ENCODE assay signal across 15 mouse cellular contexts in the genomic region with DNA sequence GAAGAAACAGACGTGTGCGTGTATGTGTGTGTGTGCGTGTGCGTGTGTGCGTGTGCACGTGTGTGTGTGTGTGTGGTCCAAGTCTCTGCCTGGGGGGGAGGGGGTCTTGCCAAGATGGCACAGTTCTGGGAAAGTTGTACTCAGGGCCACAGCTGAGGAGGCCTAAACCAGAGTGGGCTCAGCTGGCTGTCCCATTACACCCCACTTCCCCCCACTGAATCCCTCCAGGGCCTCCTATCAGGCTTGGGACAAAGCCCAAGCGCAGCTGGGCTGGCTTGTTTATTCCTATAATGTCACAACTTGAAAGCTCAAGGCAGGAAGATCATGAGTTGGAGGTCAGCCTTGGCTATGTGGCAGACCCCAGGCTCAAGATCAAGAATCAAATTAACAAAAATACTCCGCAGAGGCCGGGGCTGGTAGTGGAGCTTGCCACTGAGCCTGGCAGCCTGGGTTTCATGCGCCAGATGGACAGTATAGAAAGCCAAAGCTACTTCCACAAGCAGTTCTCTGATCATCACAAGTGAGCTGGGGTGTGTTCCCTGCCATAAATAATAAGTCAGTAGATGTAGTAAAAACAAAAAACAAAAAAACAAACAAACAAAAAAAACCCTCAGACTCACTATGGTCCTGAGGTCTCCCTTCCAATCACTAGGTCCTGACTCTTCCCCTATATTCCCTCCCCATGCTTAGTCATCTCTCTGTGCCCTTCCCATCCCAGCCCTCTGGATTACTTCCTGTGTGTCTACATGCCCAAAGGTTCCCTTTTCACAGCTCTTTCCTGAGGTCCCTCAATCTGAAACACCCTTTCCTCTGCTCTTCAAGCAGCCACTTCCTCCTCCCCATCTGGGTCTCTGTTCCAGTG. TPM values are rescaled to one million over a fixed set of nuclear protein-coding genes. Genes with fewer than 3 reads are reported as not detected.
A peak's percentile ranks its signal among the peaks of the same experiment; 100 is the strongest.
DNase-seq lines count a peak whose midpoint lies in the region; ATAC-seq lines count a peak whose summit lies in the region.
"Had no signal": no experiment of that assay in that cellular context is flagged by ENCODE, and none has a peak within 500 bp of the region (broad histone marks: within the 10 kb centered on the region; RNA-seq: fewer than 3 reads in every experiment).

No protein-coding gene starts in this region.

- H3K4me1 ChIP-seq in intestine, embryonic 16.5 days (ENCODE audit: control insufficient read depth, insufficient read depth, low read length), result peaks cover 23% of the 10 kb centered on the region
- peaks cover 6% of the 10 kb centered on the region for H3K4me1 ChIP-seq in intestine, embryonic 15.5 days (replicated peaks)
- H3K4me1 ChIP-seq: hindbrain, embryonic 15.5 days had no signal

- H3K9me3 ChIP-seq in intestine, embryonic 16.5 days (ENCODE audit: control insufficient read depth, low read length), result no peaks in the 10 kb centered on the region
- no peaks in the 10 kb centered on the region for H3K9me3 ChIP-seq in intestine, embryonic 15.5 days
- H3K9me3 ChIP-seq: embryonic facial prominence, embryonic 12.5 days; heart, embryonic 15.5 days; hindbrain, embryonic 15.5 days; neural tube, embryonic 15.5 days had no signal

- H3K27ac ChIP-seq in intestine, embryonic 16.5 days (ENCODE audit: low read length), result peak overlapping the region; percentile 4; the same call in 1 of the 2 replicates
- no peak overlapping the region for H3K27ac ChIP-seq in intestine, embryonic 15.5 days
- H3K27ac ChIP-seq: embryonic facial prominence, embryonic 12.5 days; heart, embryonic 15.5 days; hindbrain, embryonic 15.5 days; left cerebral cortex, adult 2 months; neural tube, embryonic 15.5 days had no signal

- no peak overlapping the region for H3K4me3 ChIP-seq in intestine, embryonic 16.5 days (ENCODE audit: low read length)
- no peak overlapping the region for H3K4me3 ChIP-seq in intestine, embryonic 15.5 days (replicated peaks)
- H3K4me3 ChIP-seq: embryonic facial prominence, embryonic 12.5 days; heart, embryonic 15.5 days; hindbrain, embryonic 15.5 days; left cerebral cortex, adult 2 months; neural tube, embryonic 15.5 days had no signal

- H3K36me3 ChIP-seq in intestine, embryonic 16.5 days (ENCODE audit: control insufficient read depth, insufficient read depth, low read length), result no peaks in the 10 kb centered on the region
- no peaks in the 10 kb centered on the region for H3K36me3 ChIP-seq in intestine, embryonic 15.5 days
- H3K36me3 ChIP-seq: embryonic facial prominence, embryonic 12.5 days; heart, embryonic 15.5 days; hindbrain, embryonic 15.5 days; neural tube, embryonic 15.5 days had no signal

- WGBS in intestine, embryonic 16.5 days, result 87% methylated on average over 10 of the region's 10 CpGs
- WGBS in intestine, embryonic 15.5 days, result 91% methylated on average over 10 of the region's 10 CpGs

- no peak overlapping the region for H3K9ac ChIP-seq in intestine, embryonic 16.5 days (ENCODE audit: low read depth, low read length)
- H3K9ac ChIP-seq in intestine, embryonic 15.5 days, result no peak overlapping the region
- H3K9ac ChIP-seq: embryonic facial prominence, embryonic 12.5 days; heart, embryonic 15.5 days; hindbrain, embryonic 15.5 days; neural tube, embryonic 15.5 days had no signal

- H3K4me2 ChIP-seq in intestine, embryonic 16.5 days (ENCODE audit: low read depth, low read length), result no peak overlapping the region
- no peak overlapping the region for H3K4me2 ChIP-seq in intestine, embryonic 15.5 days (replicated peaks)
- H3K4me2 ChIP-seq: embryonic facial prominence, embryonic 12.5 days; heart, embryonic 15.5 days; hindbrain, embryonic 15.5 days; neural tube, embryonic 15.5 days had no signal

- no peaks in the 10 kb centered on the region for H3K27me3 ChIP-seq in intestine, embryonic 16.5 days (replicated peaks; ENCODE audit: control insufficient read depth, insufficient read depth, low read length)
- H3K27me3 ChIP-seq in intestine, embryonic 15.5 days (replicated peaks), result no peaks in the 10 kb centered on the region
- H3K27me3 ChIP-seq: embryonic facial prominence, embryonic 12.5 days; heart, embryonic 15.5 days; hindbrain, embryonic 15.5 days; neural tube, embryonic 15.5 days had no signal

- DNase-seq in cerebellum, postnatal 14 days, result peak; percentile 66 to 70
- DNase-seq in cerebellum, adult 8-10 months, result no peak
- peak; percentile 66 for DNase-seq in 3T3-L1 (ENCODE audit: low read depth, low spot score)
- peak; percentile 28 to 29 for DNase-seq in cerebellum, postnatal 36 days
- no peak for DNase-seq in c-Kit-positive CD71-positive TER-119-positive erythroid progenitor cells, embryonic 14.5 days (ENCODE audit: low spot score)
- DNase-seq: adrenal gland, postnatal 10 days; right cerebral cortex, adult 18-20 months; thymus, postnatal 4 days had no signal

- ATAC-seq in intestine, embryonic 16.5 days, result no peak
- no peak for ATAC-seq in intestine, embryonic 15.5 days

RNA-seq across cellular contexts. Expression of gene Ttpal, which starts 18.7 kb away (rescaled TPM):
- 22.2 and 22.9 TPM in 2 replicates for polyA plus RNA-seq in intestine, embryonic 16.5 days (2015; fragmentation: Nextera tagmentation; extraction: Ambion mirVana)
- polyA plus RNA-seq in intestine, embryonic 15.5 days (2015; fragmentation: Nextera tagmentation; extraction: Ambion mirVana), result 25.7 and 26.5 TPM in 2 replicates

Comparison
In these comparisons a context has a peak if more than half of its experiments do, and no peak if none do; other contexts are left out.
1. DNase-seq: peak in cerebellum, postnatal 14 days (2 of 2), 3T3-L1 (single experiment) and cerebellum, postnatal 36 days (2 of 2); none in cerebellum, adult 8-10 months (single experiment) and c-Kit-positive CD71-positive TER-119-positive erythroid progenitor cells, embryonic 14.5 days (single experiment).